Mouse (Mus musculus) MEL (cell line): Measurements from ENCODE around the gene Ttc9c. TPM values are rescaled to one million over a fixed set of nuclear protein-coding genes. Genes with fewer than 3 reads are reported as not detected.

Source experiments
- DNase-seq: peaks from one replicate; pipeline ENCODE4 v3.0.0; 2011; ENCODE audit warnings: low read depth, low spot score
- H3K27ac ChIP-seq: 2 replicates; pipeline ENCODE4 v1.5.1; 2012; ENCODE audit warnings: low read depth, mild to moderate bottlenecking, control low read depth, low read length, moderate library complexity; ENCODE audit not compliant: control insufficient read depth
- H3K27me3 ChIP-seq, 2 experiments: fragments of 150-350 bp in 1 of 2; sonication (generic) in 1 of 2; 2 replicates each; pipeline ENCODE4 v1.6.1; 2012; ENCODE audit warnings: low read length in 2 of 2, mild to moderate bottlenecking in 2 of 2, improper control_type of control experiment in 1 of 2, moderate library complexity in 1 of 2; ENCODE audit not compliant: insufficient read depth in 2 of 2, control insufficient read depth in 1 of 2
- H3K36me3 ChIP-seq, 2 experiments: 2 replicates each; pipeline ENCODE4 v1.6.1; 2012 to 2014; ENCODE audit warnings: low read length in 2 of 2, improper control_type of control experiment in 1 of 2, inconsistent platforms in 1 of 2, mild to moderate bottlenecking in 1 of 2; ENCODE audit not compliant: insufficient read depth in 2 of 2, control insufficient read depth in 1 of 2
- H3K4me1 ChIP-seq, 2 experiments: fragments of 150-350 bp in 1 of 2; sonication (generic) in 1 of 2; 2 replicates each; pipeline ENCODE4 v1.6.1; 2012; ENCODE audit warnings: low read length in 2 of 2, improper control_type of control experiment in 1 of 2, mild to moderate bottlenecking in 1 of 2; ENCODE audit not compliant: insufficient read depth in 2 of 2, control insufficient read depth in 1 of 2
- H3K4me3 ChIP-seq, 2 experiments: fragments of 150-350 bp in 1 of 2; sonication (generic) in 1 of 2; 2 replicates each; pipeline ENCODE4 v1.5.1; 2012; ENCODE audit warnings: low read depth in 2 of 2, low read length in 2 of 2, mild to moderate bottlenecking in 2 of 2, moderate library complexity in 2 of 2, control low read depth in 1 of 2, improper control_type of control experiment in 1 of 2; ENCODE audit not compliant: control insufficient read depth in 1 of 2, insufficient read depth in 1 of 2
- H3K79me2 ChIP-seq: 2 replicates; pipeline ENCODE4 v1.6.1; 2012; ENCODE audit warnings: mild to moderate bottlenecking, low read length, moderate library complexity; ENCODE audit not compliant: control insufficient read depth, poor library complexity, insufficient read depth
- H3K9ac ChIP-seq: 2 replicates; pipeline ENCODE4 v1.6.1; 2012; ENCODE audit warnings: low read depth, mild to moderate bottlenecking, control low read depth, low read length, moderate library complexity; ENCODE audit not compliant: control insufficient read depth, poor library complexity, severe bottlenecking
- H3K9me3 ChIP-seq: fragments of 150-350 bp; sonication (generic); replicated peaks from 2 replicates; pipeline ENCODE4 v1.6.1; 2012; ENCODE audit warnings: mild to moderate bottlenecking, low read length, improper control_type of control experiment, moderate library complexity; ENCODE audit not compliant: insufficient read depth
- BHLHE40 ChIP-seq: IDR thresholded peaks from 2 replicates; pipeline ENCODE4 v1.6.1; 2012; ENCODE audit warnings: low read depth, mild to moderate bottlenecking, inconsistent platforms, low read length, improper control_type of control experiment, borderline replicate concordance
- CHD1 ChIP-seq: IDR thresholded peaks from 2 replicates; pipeline ENCODE4 v1.6.1; 2012; ENCODE audit warnings: low read depth, mild to moderate bottlenecking, inconsistent platforms, low read length, improper control_type of control experiment
- CTCF ChIP-seq, 3 experiments: IDR thresholded peaks in 2 of 3; conservative IDR thresholded peaks in 1 of 3; 2 replicates each; pipeline ENCODE4 v1.5.1; 2011 to 2012; ENCODE audit warnings: low read length in 3 of 3, low read depth in 2 of 3, mild to moderate bottlenecking in 2 of 3, improper control_type of control experiment in 1 of 3, inconsistent platforms in 1 of 3, mixed read lengths in 1 of 3, moderate library complexity in 1 of 3; ENCODE audit not compliant: control insufficient read depth in 1 of 3, insufficient read depth in 1 of 3, poor library complexity in 1 of 3, severe bottlenecking in 1 of 3
- EP300 ChIP-seq, 2 experiments: IDR thresholded peaks; 2 replicates each; pipeline ENCODE4 v1.6.1; 2011; ENCODE audit warnings: improper control_type of control experiment in 2 of 2, low read length in 2 of 2, low read depth in 1 of 2, mild to moderate bottlenecking in 1 of 2
- GABPA ChIP-seq: IDR thresholded peaks from 2 replicates; pipeline ENCODE4 v1.6.1; 2012; ENCODE audit warnings: low read depth, mild to moderate bottlenecking, inconsistent platforms, low read length, improper control_type of control experiment, moderate library complexity
- GATA1 ChIP-seq: IDR thresholded peaks from 2 replicates; pipeline ENCODE4 v1.6.1; 2011; ENCODE audit warnings: low read depth, low read length, improper control_type of control experiment
- HCFC1 ChIP-seq: IDR thresholded peaks from 2 replicates; pipeline ENCODE4 v1.6.1; 2012; ENCODE audit warnings: low read depth, mild to moderate bottlenecking, inconsistent platforms, low read length, improper control_type of control experiment, moderate library complexity
- JUND ChIP-seq: IDR thresholded peaks from 2 replicates; pipeline ENCODE4 v1.6.1; 2011; ENCODE audit warnings: low read depth, mild to moderate bottlenecking, improper control_type of control experiment, low read length
- KAT2A ChIP-seq: conservative IDR thresholded peaks from 2 replicates; pipeline ENCODE4 v1.6.1; 2012; ENCODE audit warnings: low read depth, low read length, improper control_type of control experiment, inconsistent platforms
- MAFK ChIP-seq: IDR thresholded peaks from 2 replicates; pipeline ENCODE4 v1.6.1; 2011; ENCODE audit warnings: low read depth, mild to moderate bottlenecking, low read length, improper control_type of control experiment, borderline replicate concordance
- MAX ChIP-seq: IDR thresholded peaks from 2 replicates; pipeline ENCODE4 v1.6.1; 2011; ENCODE audit warnings: low read length, improper control_type of control experiment
- MEF2A ChIP-seq: IDR thresholded peaks from 2 replicates; pipeline ENCODE4 v1.6.1; 2014; ENCODE audit warnings: low read depth, mild to moderate bottlenecking, inconsistent platforms, low read length, improper control_type of control experiment; ENCODE audit not compliant: poor library complexity, insufficient replicate concordance, severe bottlenecking; ENCODE audit errors: extremely low read depth
- MXI1 ChIP-seq: IDR thresholded peaks from 2 replicates; pipeline ENCODE4 v1.6.1; 2011; ENCODE audit warnings: mild to moderate bottlenecking, low read depth, low read length, improper control_type of control experiment
- MYC ChIP-seq: IDR thresholded peaks from 2 replicates; pipeline ENCODE4 v1.6.1; 2011; ENCODE audit warnings: low read depth, mild to moderate bottlenecking, low read length, improper control_type of control experiment, moderate library complexity
- NELFE ChIP-seq: IDR thresholded peaks from 2 replicates; pipeline ENCODE4 v1.6.1; 2011; ENCODE audit warnings: low read depth, low read length, improper control_type of control experiment
- POLR2A ChIP-seq, 2 experiments: IDR thresholded peaks; 2 replicates each; pipeline ENCODE4 v1.6.1; 2011 to 2012; ENCODE audit warnings: low read length in 2 of 2, mild to moderate bottlenecking in 2 of 2, control low read depth in 1 of 2, improper control_type of control experiment in 1 of 2, low read depth in 1 of 2, moderate library complexity in 1 of 2; ENCODE audit not compliant: control insufficient read depth in 1 of 2, insufficient read depth in 1 of 2, poor library complexity in 1 of 2
- POLR2AphosphoS2 ChIP-seq: IDR thresholded peaks from 2 replicates; pipeline ENCODE4 v1.6.1; 2011; ENCODE audit warnings: low read length, improper control_type of control experiment
- POLR2AphosphoS5 ChIP-seq: IDR thresholded peaks from 2 replicates; pipeline ENCODE4 v1.6.1; 2012; ENCODE audit warnings: low read depth, borderline replicate concordance, mild to moderate bottlenecking, inconsistent platforms, low read length, moderate library complexity, mixed read lengths
- RAD21 ChIP-seq: IDR thresholded peaks from 2 replicates; pipeline ENCODE4 v1.6.1; 2011; ENCODE audit warnings: mild to moderate bottlenecking, low read depth, low read length, improper control_type of control experiment
- RCOR1 ChIP-seq: IDR thresholded peaks from 2 replicates; pipeline ENCODE4 v1.6.1; 2012; ENCODE audit warnings: low read depth, mild to moderate bottlenecking, inconsistent platforms, low read length, improper control_type of control experiment
- SMC3 ChIP-seq: IDR thresholded peaks from 2 replicates; pipeline ENCODE4 v1.6.1; 2011; ENCODE audit warnings: low read depth, low read length, improper control_type of control experiment
- TAL1 ChIP-seq: IDR thresholded peaks from 2 replicates; pipeline ENCODE4 v1.6.1; 2012; ENCODE audit warnings: mild to moderate bottlenecking, inconsistent platforms, low read length, moderate library complexity, mixed read lengths
- TBP ChIP-seq: IDR thresholded peaks from 2 replicates; pipeline ENCODE4 v1.8.0; 2011; ENCODE audit warnings: low read depth, low read length, improper control_type of control experiment
- USF1 ChIP-seq: IDR thresholded peaks from 2 replicates; pipeline ENCODE4 v1.6.1; 2014; ENCODE audit warnings: low read depth, mild to moderate bottlenecking, inconsistent platforms, low read length, improper control_type of control experiment, moderate library complexity
- ZC3H11A ChIP-seq: IDR thresholded peaks from 2 replicates; pipeline ENCODE4 v1.6.1; 2012; ENCODE audit warnings: low read depth, mild to moderate bottlenecking, inconsistent platforms, low read length, improper control_type of control experiment
- ZKSCAN1 ChIP-seq: IDR thresholded peaks from 2 replicates; pipeline ENCODE4 v1.6.1; 2012; ENCODE audit warnings: low read depth, mild to moderate bottlenecking, inconsistent platforms, low read length, improper control_type of control experiment, moderate library complexity
- ZMIZ1 ChIP-seq: IDR thresholded peaks from 2 replicates; pipeline ENCODE4 v1.6.1; 2012; ENCODE audit warnings: low read depth, mild to moderate bottlenecking, inconsistent platforms, low read length, improper control_type of control experiment, moderate library complexity
- polyA plus RNA-seq, 2 experiments: library from polyadenylated mRNA; stranded (reverse) in 1 of 2; unstranded in 1 of 2; fragments of >175 nt in 1 of 2; fragments of >200 nt in 1 of 2; gene quantifications; 2 replicates each; pipeline versions ENCODE4 v1.2.1 to v1.2.4; 2012; ENCODE audit warnings: low replicate concordance in 2 of 2, low read depth in 1 of 2; ENCODE audit not compliant: insufficient read length in 2 of 2, insufficient read depth in 1 of 2, missing spikeins in 1 of 2
- total RNA-seq: library from RNA; depleted of rRNA; stranded (reverse); fragments of 300-350 nt; gene quantifications from 2 replicates; pipeline ENCODE4 v1.2.3, GENCODE M21; 2012

Gene Ttc9c
- total and polyA plus RNA-seq, 3 experiments = 24.2 to 29.8 TPM; not detected in 1

DNA sequence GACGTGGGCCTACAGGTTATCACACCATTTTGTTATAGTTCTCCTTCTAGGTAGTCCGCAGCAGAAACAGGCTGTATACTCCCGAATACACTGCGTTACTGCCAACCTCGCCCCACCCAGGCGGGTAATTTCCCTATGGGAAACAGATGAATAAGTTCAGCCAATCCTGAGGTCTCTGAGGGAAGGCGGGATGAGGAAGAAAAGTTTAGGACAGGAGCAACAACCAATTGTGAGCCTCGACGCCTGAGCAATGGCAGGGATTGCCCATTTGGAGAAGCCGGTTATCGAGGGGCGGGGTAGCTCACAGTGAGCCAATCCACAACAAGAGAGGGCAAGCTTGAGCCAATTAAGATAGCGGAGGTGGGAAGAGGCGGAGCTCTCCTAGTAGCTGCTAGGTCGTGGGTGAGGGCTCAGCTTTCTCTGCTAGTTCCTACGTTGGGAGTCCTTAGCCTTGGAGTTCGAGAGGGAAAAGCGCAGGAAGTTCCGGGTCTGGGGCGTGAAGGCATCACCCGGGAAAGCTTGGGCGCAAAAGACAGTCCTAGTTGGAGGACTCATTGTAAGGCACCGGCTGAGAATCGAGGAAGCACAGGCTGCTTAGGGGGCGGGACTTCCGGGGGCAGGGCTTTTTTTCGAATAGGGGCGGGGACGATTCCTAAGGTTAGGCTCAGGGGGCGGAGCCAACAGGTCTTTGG, 16.9 kb downstream of the Ttc9c start, which contains the start of gene Zbtb3 (continued):
- TF ChIP-seq BHLHE40 = no peak
- peak; percentile 80 for TF ChIP-seq POLR2AphosphoS2
- TF ChIP-seq TBP = peak; percentile 75; the same call in 1 of the 2 replicates

DNA sequence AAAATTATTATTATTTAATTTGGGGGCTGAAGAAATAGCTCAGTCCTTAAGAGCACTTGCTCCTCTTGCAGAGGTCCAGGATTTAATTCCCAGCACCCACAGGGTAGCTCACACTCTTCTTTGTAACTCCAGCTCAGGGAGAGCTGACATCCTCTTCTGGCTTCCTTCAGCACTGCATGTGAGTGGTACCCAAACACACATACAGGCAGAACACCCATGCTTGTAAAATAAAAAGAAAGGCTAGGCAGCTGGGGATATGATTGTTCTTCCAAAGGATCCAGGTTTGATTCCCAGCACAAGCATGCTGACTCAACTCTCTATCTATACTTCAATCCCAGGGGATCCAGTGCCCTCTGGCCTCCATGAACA, 20.2 kb downstream of the Ttc9c start:
- TF ChIP-seq MYC (no peak), ZKSCAN1 (no peak), MAX (no peak)
- H3K9me3 ChIP-seq = no peaks in the 10 kb centered on the region
- H3K27me3 ChIP-seq = no peaks in the 10 kb centered on the region
- peak; percentile 57 for DNase-seq
- no peak overlapping the region for H3K27ac ChIP-seq
- H3K4me3 ChIP-seq = peak overlapping the region; percentile 69 to 95
- H3K79me2 ChIP-seq = peaks cover 22% of the 10 kb centered on the region
- peaks cover 4 to 23% of the 10 kb centered on the region in 2 experiments for H3K4me1 ChIP-seq
- H3K36me3 ChIP-seq = peaks cover 3 to 18% of the 10 kb centered on the region in 2 experiments
- peak overlapping the region; percentile 65 for H3K9ac ChIP-seq

DNA sequence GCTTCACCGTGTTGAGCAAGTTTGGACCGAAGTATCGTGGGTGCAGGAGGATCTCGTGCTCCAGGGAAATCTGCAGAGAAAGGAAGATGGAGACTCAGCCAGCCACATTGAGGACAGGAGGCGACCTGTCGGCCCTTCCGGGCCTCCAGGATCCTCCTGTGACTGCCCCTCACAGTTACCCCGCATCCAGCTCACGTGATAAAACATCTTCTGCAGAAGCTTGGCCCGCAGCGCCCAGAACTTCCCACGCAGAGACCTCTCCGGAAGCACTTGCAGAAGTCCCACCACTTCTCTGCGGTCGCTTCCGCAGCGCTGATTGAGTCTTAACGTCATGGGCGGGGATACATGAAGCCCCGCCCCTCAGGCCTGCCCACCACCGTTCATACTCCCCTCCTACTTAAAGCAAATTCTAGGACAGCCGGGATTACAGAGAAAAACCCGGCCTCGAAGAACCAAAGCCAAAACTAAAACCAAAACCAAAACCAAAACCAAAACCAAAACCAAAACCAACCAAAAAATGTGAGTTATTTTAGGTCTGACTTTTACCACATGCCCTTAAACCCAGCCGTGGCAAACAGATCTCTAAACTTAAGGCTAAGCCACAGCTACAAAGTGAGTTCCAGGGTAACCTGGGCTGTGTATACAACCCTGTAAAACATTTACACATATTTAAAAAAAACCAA, 20.7 kb downstream of the Ttc9c start, which contains the start of gene Polr2g:
TSS of gene Polr2g (minus strand) at position 314 of the 683 bp plus-strand sequence.
- peaks cover 4 to 19% of the 10 kb centered on the region in 2 experiments for H3K4me1 ChIP-seq
- DNase-seq = peak; percentile 97
- peak within 1 kb of the TSS; percentile 90 to 95 for H3K4me3 ChIP-seq
- H3K9ac ChIP-seq = peak within 1 kb of the TSS; percentile 88
- peaks cover 3 to 18% of the 10 kb centered on the region in 2 experiments for H3K36me3 ChIP-seq
- H3K9me3 ChIP-seq = no peaks in the 10 kb centered on the region
- no peaks in the 10 kb centered on the region for H3K27me3 ChIP-seq
- H3K79me2 ChIP-seq = peaks cover 22% of the 10 kb centered on the region
- H3K27ac ChIP-seq = peak within 1 kb of the TSS; percentile 89
- no peak for TF ChIP-seq TAL1
- peak; percentile 76; the same call in 1 of the 2 replicates for TF ChIP-seq ZMIZ1
- peak; percentile 87 for TF ChIP-seq BHLHE40
- no peak for TF ChIP-seq SMC3
- TF ChIP-seq RCOR1 = peak; percentile 68
- TF ChIP-seq KAT2A = no peak; the same call in 1 of the 2 replicates
- peak; percentile 79 to 97; a peak in 3 of 4 replicates for TF ChIP-seq POLR2A (IDR thresholded peaks at IDR 0.05; ENCODE audit: control insufficient read depth in 1 of 2, insufficient read depth in 1 of 2, low read depth in 1 of 2, low read length in 2 of 2, poor library complexity in 1 of 2)
- peak; percentile 89 for TF ChIP-seq MXI1
- no peak for TF ChIP-seq GATA1
- peak; percentile 96 for TF ChIP-seq TBP
- no peak for TF ChIP-seq CHD1
- no peak for TF ChIP-seq ZKSCAN1
- TF ChIP-seq MEF2A = peak; percentile 27; the same call in 1 of the 2 replicates
- peak; percentile 85; the same call in 1 of the 2 replicates for TF ChIP-seq MYC
- no peak; a peak in 2 of 4 replicates for TF ChIP-seq EP300 (IDR thresholded peaks at IDR 0.05; ENCODE audit: low read depth in 1 of 2, low read length in 2 of 2)
- no peak for TF ChIP-seq JUND
- TF ChIP-seq HCFC1 = peak; percentile 88
- TF ChIP-seq CTCF (IDR thresholded peaks at IDR 0.05 in 2 of 3, conservative IDR thresholded peaks at IDR 0.05 in 1 of 3; ENCODE audit: control insufficient read depth in 1 of 3, insufficient read depth in 1 of 3, low read depth in 2 of 3, low read length in 3 of 3, poor library complexity in 1 of 3, severe bottlenecking in 1 of 3) = no peak
- TF ChIP-seq MAFK = no peak
- peak; percentile 81 for TF ChIP-seq USF1
- no peak for TF ChIP-seq ZC3H11A
- peak; percentile 83 for TF ChIP-seq NELFE
- TF ChIP-seq GABPA = no peak
- TF ChIP-seq POLR2AphosphoS5 = no peak
- no peak for TF ChIP-seq RAD21
